Mouse (Mus musculus): Measurements from ENCODE around the gene Ifna11. TPM values are rescaled to one million over a fixed set of nuclear protein-coding genes. Genes with fewer than 3 reads are reported as not detected.

Gene Ifna11
- polyA plus RNA-seq, 1 experiment from 2014 or later, result not detected

DNA sequence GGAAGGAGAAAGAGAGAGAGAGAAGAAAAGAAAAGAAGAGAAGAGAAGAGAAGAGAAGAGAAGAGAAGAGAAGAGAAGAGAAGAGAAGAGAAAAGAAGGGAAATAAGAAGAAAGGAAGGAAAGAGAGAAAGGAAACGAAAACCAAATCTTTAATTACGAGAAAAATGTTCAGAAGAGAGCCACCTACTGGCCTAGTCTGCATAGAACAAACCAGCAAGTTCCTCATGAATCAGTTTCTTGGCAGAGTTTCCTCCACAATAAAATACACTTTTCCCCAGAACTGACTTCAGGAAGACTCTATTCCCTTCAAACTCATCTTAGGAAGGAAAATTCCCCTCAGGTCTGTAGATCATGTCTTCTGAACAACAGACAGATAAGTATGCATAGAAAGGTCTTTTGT is 25.6 kb downstream of the Ifna11 start:
- DNase-seq (ENCODE audit: low spot score) (peak; percentile 3), ATAC-seq (replicated peaks; ENCODE audit: insufficient number of reproducible peaks, low FRiP score, low TSS enrichment, low read depth) (no peak)
- Histone ChIP-seq H3K36me3 (replicated peaks; ENCODE audit: control insufficient read depth, insufficient read depth, low read depth, low read length) (no peaks in the 10 kb centered on the region), H3K27me3 (ENCODE audit: control insufficient read depth, insufficient read depth, low read length) (no peaks in the 10 kb centered on the region), H3K9me3 (replicated peaks; ENCODE audit: control insufficient read depth, low read length) (no peaks in the 10 kb centered on the region), H3K4me1 (ENCODE audit: control insufficient read depth, insufficient read depth, low read length) (no peaks in the 10 kb centered on the region), H3K9ac (replicated peaks; ENCODE audit: low read length) (no peak overlapping the region), H3K4me3 (ENCODE audit: low read depth, low read length) (no peak overlapping the region), H3K4me2 (ENCODE audit: low read depth, low read length) (no peak overlapping the region), H3K27ac (replicated peaks; ENCODE audit: low read depth, low read length) (no peak overlapping the region)
- 46% methylated on average over 2 of the region's 2 CpGs for WGBS

DNA sequence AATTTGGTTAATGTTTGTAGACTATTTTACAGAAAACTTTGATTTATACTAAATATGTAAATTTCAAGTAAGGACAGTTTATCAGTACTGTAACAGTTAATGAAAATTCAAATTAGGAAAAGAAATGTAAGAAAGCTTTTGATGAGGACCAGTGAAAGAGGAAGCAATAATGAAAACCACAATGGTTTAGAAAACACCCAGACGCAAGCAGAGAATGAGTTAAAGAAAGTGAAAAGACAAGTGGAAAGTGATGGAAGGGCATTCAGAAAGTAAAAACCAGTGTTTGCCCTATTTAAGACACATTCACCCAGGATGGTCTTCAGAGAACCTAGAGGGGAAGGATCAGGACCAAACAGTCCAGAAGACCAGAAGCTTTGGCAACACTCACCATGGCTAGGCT is 29.9 kb downstream of the Ifna11 start, which contains the start of gene Ifna1:
Ifna1 (plus strand) TSS at position 390 of the 400 bp plus-strand sequence.
- Histone ChIP-seq H3K27me3 (ENCODE audit: control insufficient read depth, insufficient read depth, low read length) (no peaks in the 10 kb centered on the region), H3K4me1 (ENCODE audit: control insufficient read depth, insufficient read depth, low read length) (no peaks in the 10 kb centered on the region), H3K4me2 (ENCODE audit: low read depth, low read length) (no peak within 1 kb of the TSS), H3K27ac (replicated peaks; ENCODE audit: low read depth, low read length) (no peak within 1 kb of the TSS), H3K9me3 (replicated peaks; ENCODE audit: control insufficient read depth, low read length) (no peaks in the 10 kb centered on the region), H3K9ac (replicated peaks; ENCODE audit: low read length) (no peak within 1 kb of the TSS), H3K4me3 (ENCODE audit: low read depth, low read length) (no peak within 1 kb of the TSS), H3K36me3 (replicated peaks; ENCODE audit: control insufficient read depth, insufficient read depth, low read depth, low read length) (no peaks in the 10 kb centered on the region)
- no peak for DNase-seq (ENCODE audit: low spot score)
- no peak for ATAC-seq (replicated peaks; ENCODE audit: insufficient number of reproducible peaks, low FRiP score, low TSS enrichment, low read depth)
- 84% methylated on average over 1 of the region's 1 CpGs for WGBS

DNA sequence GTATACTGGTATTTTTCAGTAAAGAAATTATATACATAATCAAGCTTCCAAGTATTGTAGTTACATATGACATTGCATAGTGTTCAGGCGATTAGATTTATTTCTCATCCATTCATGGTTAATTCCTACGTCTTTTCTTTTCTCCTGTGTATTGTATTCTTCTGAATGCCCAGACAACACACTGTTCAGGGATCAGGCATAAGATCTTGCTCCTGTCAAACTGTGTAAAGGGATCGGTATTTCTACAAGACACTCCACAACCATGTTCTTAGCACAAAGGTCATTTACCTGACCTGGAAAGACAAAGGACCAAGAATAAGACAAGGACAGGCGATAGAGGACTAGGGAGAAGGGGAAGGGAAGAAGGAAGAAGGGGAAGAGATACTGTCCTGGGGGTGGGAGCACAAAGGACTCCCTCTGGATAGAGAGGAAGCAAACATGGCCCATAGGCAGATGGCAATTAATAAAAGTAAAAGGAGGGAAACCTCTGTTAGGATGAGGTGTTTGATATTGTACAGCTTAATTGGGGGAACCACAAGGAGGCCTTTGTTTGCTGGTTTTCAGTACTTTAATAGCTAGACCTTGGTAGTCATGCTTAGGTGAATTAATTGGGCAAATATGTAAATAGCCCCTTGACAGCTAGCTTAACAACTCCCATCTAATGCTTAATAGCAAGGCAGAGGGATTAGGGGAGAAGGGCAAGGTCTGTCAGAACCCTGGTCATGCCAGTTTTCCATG is 31.4 kb downstream of the Ifna11 start:
- WGBS, result 52% methylated on average over 4 of the region's 4 CpGs
- no peak for ATAC-seq (replicated peaks; ENCODE audit: insufficient number of reproducible peaks, low FRiP score, low TSS enrichment, low read depth)
- no peak overlapping the region for H3K4me3 ChIP-seq (ENCODE audit: low read depth, low read length)
- H3K4me1 ChIP-seq (ENCODE audit: control insufficient read depth, insufficient read depth, low read length), result no peaks in the 10 kb centered on the region
- no peak overlapping the region for H3K27ac ChIP-seq (replicated peaks; ENCODE audit: low read depth, low read length)
- H3K9me3 ChIP-seq (replicated peaks; ENCODE audit: control insufficient read depth, low read length), result no peaks in the 10 kb centered on the region
- H3K9ac ChIP-seq (replicated peaks; ENCODE audit: low read length), result no peak overlapping the region
- no peaks in the 10 kb centered on the region for H3K27me3 ChIP-seq (ENCODE audit: control insufficient read depth, insufficient read depth, low read length)
- no peak overlapping the region for H3K4me2 ChIP-seq (ENCODE audit: low read depth, low read length)
- DNase-seq (ENCODE audit: low spot score), result no peak
- H3K36me3 ChIP-seq (replicated peaks; ENCODE audit: control insufficient read depth, insufficient read depth, low read depth, low read length), result no peaks in the 10 kb centered on the region

DNA sequence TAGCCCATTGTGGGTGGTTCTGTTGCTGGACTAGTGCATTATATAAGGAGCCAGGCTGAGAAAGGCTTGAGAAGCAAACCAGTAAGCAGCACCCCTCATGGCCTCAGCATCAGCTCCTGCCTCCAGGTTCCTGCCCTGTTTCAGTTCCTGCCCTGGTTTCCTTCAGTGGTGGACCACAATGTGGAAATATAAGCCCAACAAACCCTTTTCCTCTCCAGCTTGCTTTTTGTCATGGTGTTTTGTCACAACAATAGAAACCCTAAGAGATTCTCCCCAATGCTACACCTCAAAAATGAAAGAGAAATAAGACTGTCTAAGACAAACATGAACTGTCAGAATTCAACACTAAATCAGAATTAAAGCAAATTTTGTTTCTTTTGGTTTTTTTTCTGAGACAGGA is 39.5 kb downstream of the Ifna11 start:
- no peak for DNase-seq (ENCODE audit: low spot score)
- Histone ChIP-seq H3K4me2 (ENCODE audit: low read depth, low read length) (no peak overlapping the region), H3K27me3 (ENCODE audit: control insufficient read depth, insufficient read depth, low read length) (no peaks in the 10 kb centered on the region), H3K9ac (replicated peaks; ENCODE audit: low read length) (no peak overlapping the region), H3K27ac (replicated peaks; ENCODE audit: low read depth, low read length) (no peak overlapping the region), H3K9me3 (replicated peaks; ENCODE audit: control insufficient read depth, low read length) (no peaks in the 10 kb centered on the region), H3K4me3 (ENCODE audit: low read depth, low read length) (no peak overlapping the region), H3K4me1 (ENCODE audit: control insufficient read depth, insufficient read depth, low read length) (no peaks in the 10 kb centered on the region; the same call in 1 of the 2 replicates), H3K36me3 (replicated peaks; ENCODE audit: control insufficient read depth, insufficient read depth, low read depth, low read length) (no peaks in the 10 kb centered on the region)
- ATAC-seq (replicated peaks; ENCODE audit: insufficient number of reproducible peaks, low FRiP score, low TSS enrichment, low read depth), result no peak

DNA sequence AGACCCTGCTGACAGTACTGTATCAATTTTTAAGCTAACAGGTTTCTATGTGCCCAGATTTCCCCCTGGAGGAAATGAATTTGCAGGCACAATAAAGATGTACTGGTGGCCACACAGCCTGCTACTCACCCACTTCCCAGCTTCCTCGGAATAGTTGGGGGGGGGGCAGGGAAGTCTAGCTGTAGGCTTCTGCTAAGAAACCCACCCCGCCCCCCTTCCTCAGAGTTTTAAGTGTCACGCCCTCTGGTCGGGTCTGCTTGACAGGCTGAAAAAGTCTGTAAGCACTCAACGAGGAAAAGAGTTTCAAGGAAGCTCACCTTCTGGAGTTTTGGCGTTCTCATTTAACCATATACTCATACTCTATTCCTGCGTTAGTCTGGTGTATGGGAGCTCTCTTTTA is 43.5 kb downstream of the Ifna11 start:
- H3K27me3 ChIP-seq (ENCODE audit: control insufficient read depth, insufficient read depth, low read length), result no peaks in the 10 kb centered on the region
- H3K36me3 ChIP-seq (replicated peaks; ENCODE audit: control insufficient read depth, insufficient read depth, low read depth, low read length), result no peaks in the 10 kb centered on the region
- no peak for ATAC-seq (replicated peaks; ENCODE audit: insufficient number of reproducible peaks, low FRiP score, low TSS enrichment, low read depth)
- no peak overlapping the region for H3K27ac ChIP-seq (replicated peaks; ENCODE audit: low read depth, low read length)
- WGBS, result 4% methylated on average over 7 of the region's 7 CpGs
- no peak overlapping the region for H3K4me2 ChIP-seq (ENCODE audit: low read depth, low read length)
- no peak overlapping the region for H3K4me3 ChIP-seq (ENCODE audit: low read depth, low read length)
- H3K9ac ChIP-seq (replicated peaks; ENCODE audit: low read length), result no peak overlapping the region
- peak; percentile 62 for DNase-seq (ENCODE audit: low spot score)
- no peaks in the 10 kb centered on the region for H3K9me3 ChIP-seq (replicated peaks; ENCODE audit: control insufficient read depth, low read length)
- no peaks in the 10 kb centered on the region; the same call in 1 of the 2 replicates for H3K4me1 ChIP-seq (ENCODE audit: control insufficient read depth, insufficient read depth, low read length)

DNA sequence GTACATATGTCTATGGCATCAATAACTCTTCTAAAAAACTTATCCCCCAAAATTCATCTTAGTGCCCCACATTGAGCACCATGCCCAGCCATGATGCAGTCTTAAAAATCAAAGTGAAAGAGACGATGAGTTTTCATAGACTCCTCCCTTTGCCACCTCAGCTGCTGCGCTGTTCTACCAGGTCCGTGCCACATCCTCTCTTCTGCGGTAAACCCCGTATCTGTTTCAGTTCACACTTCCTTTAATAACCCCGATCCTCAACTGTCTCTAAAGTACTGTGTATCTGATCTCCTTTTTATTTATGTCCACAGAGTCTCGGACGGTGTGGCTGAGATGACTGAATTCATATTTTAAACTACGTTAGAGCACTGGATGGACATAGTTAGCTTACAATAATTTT is 44.8 kb downstream of the Ifna11 start:
- DNase-seq (ENCODE audit: low spot score) (no peak), ATAC-seq (replicated peaks; ENCODE audit: insufficient number of reproducible peaks, low FRiP score, low TSS enrichment, low read depth) (no peak)
- H3K36me3 ChIP-seq (replicated peaks; ENCODE audit: control insufficient read depth, insufficient read depth, low read depth, low read length), result no peaks in the 10 kb centered on the region
- no peak overlapping the region for H3K27ac ChIP-seq (replicated peaks; ENCODE audit: low read depth, low read length)
- no peaks in the 10 kb centered on the region for H3K27me3 ChIP-seq (ENCODE audit: control insufficient read depth, insufficient read depth, low read length)
- H3K4me3 ChIP-seq (ENCODE audit: low read depth, low read length), result no peak overlapping the region
- WGBS, result 68% methylated on average over 9 of the region's 9 CpGs
- no peak overlapping the region for H3K4me2 ChIP-seq (ENCODE audit: low read depth, low read length)
- no peaks in the 10 kb centered on the region; the same call in 1 of the 2 replicates for H3K4me1 ChIP-seq (ENCODE audit: control insufficient read depth, insufficient read depth, low read length)
- no peak overlapping the region for H3K9ac ChIP-seq (replicated peaks; ENCODE audit: low read length)
- no peaks in the 10 kb centered on the region for H3K9me3 ChIP-seq (replicated peaks; ENCODE audit: control insufficient read depth, low read length)

DNA sequence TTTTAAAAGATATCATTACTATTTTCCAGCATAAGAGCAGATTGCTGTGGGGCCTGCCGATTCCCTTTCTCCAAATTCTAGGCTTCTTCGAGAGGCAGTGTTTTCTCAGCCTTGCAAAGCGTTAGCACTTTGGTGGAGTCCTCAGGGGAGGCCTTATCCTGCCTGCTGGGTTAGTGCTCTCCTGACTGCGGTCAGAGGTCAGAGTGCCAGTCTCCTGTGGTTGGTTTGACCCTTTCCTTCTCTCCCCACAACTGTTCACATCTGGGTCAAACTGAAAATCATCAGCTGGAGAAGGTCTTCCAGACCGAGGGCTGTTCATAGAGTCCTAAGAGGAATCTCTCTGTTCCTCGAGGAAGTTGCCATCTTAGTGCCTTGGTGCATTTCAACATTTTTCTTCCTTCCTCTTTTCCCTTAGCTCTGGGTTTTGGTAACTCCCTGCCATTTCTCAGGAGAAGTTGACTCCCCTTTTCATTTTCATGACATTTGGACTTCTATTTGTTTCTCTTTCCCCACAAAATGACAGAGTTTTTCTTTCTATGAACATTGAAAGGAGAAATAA is 45.3 kb downstream of the Ifna11 start:
- WGBS, result 27% methylated on average over 6 of the region's 6 CpGs
- Histone ChIP-seq H3K4me1 (ENCODE audit: control insufficient read depth, insufficient read depth, low read length) (no peaks in the 10 kb centered on the region; the same call in 1 of the 2 replicates), H3K9me3 (replicated peaks; ENCODE audit: control insufficient read depth, low read length) (no peaks in the 10 kb centered on the region), H3K27ac (replicated peaks; ENCODE audit: low read depth, low read length) (no peak overlapping the region), H3K4me3 (ENCODE audit: low read depth, low read length) (no peak overlapping the region), H3K9ac (replicated peaks; ENCODE audit: low read length) (no peak overlapping the region), H3K4me2 (ENCODE audit: low read depth, low read length) (no peak overlapping the region), H3K36me3 (replicated peaks; ENCODE audit: control insufficient read depth, insufficient read depth, low read depth, low read length) (no peaks in the 10 kb centered on the region), H3K27me3 (ENCODE audit: control insufficient read depth, insufficient read depth, low read length) (no peaks in the 10 kb centered on the region)
- ATAC-seq (replicated peaks; ENCODE audit: insufficient number of reproducible peaks, low FRiP score, low TSS enrichment, low read depth) (no peak), DNase-seq (ENCODE audit: low spot score) (no peak)

DNA sequence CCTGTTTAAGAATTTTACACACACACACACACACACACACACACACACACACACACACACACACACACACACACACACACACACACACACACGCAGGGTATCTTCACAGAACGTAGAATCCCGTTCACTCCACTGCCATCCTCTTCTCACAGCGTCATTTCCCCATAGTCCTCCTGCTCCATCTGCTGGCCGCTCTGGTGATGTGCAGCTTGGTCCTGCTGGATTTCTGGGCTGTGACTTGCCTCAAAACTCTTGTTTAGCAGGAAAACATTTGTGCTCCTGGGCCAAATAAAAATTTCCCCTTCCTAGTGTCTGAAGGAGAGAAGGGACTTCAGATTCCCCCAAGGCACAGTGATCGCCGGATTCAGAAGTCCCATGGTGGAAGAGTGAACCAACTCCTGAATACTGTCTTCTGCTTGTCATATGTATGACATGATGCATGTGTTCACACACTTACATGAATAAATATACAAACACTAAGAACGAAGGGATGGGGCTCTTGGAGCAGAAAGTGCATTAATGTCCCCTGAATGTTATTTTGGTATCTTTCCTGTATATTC is 47.7 kb downstream of the Ifna11 start:
- DNase-seq (ENCODE audit: low spot score) (peak; percentile 84), ATAC-seq (replicated peaks; ENCODE audit: insufficient number of reproducible peaks, low FRiP score, low TSS enrichment, low read depth) (0 out of 2 replicates have a peak, but pooled peaks have one; percentile 6)
- 2% methylated on average over 8 of the region's 8 CpGs for WGBS
- H3K9me3 ChIP-seq (replicated peaks; ENCODE audit: control insufficient read depth, low read length), result no peaks in the 10 kb centered on the region
- peak overlapping the region; percentile 82 for H3K4me2 ChIP-seq (ENCODE audit: low read depth, low read length)
- H3K4me1 ChIP-seq (ENCODE audit: control insufficient read depth, insufficient read depth, low read length), result no peaks in the 10 kb centered on the region; the same call in 1 of the 2 replicates
- H3K4me3 ChIP-seq (ENCODE audit: low read depth, low read length), result peak overlapping the region; percentile 46; the same call in 1 of the 2 replicates
- H3K9ac ChIP-seq (replicated peaks; ENCODE audit: low read length), result no peak overlapping the region
- no peak overlapping the region for H3K27ac ChIP-seq (replicated peaks; ENCODE audit: low read depth, low read length)
- no peaks in the 10 kb centered on the region for H3K27me3 ChIP-seq (ENCODE audit: control insufficient read depth, insufficient read depth, low read length)
- H3K36me3 ChIP-seq (replicated peaks; ENCODE audit: control insufficient read depth, insufficient read depth, low read depth, low read length), result no peaks in the 10 kb centered on the region

All from embryonic facial prominence, embryonic 11.5 days (tissue).